Mouse (Mus musculus) ES-Bruce4 (cell line): ENCODE data around the gene Slc24a2.

ENCODE experiments used
- CTCF ChIP-seq: IDR thresholded peaks from one replicate; pipeline ENCODE4 v1.8.1; 2011; ENCODE audit warnings: low read depth, low read length
- POLR2A ChIP-seq: IDR thresholded peaks from one replicate; pipeline ENCODE4 v1.8.1; 2011; ENCODE audit warnings: low read length; ENCODE audit not compliant: insufficient read depth

GRCm38 (mm10) chr4:87075761-87076160, 154.5 kb downstream of the Slc24a2 start:
- TF ChIP-seq CTCF (no peak), POLR2A (no peak)
